Mouse (Mus musculus): Measurements from ENCODE around the gene Ccdc130. TPM values are rescaled to one million over a fixed set of nuclear protein-coding genes. Genes with fewer than 3 reads are reported as not detected.

Gene Ccdc130
- polyA plus RNA-seq (2014; fragmentation: Illumina TruSeq; extraction: RNeasy Lipid Tissue Mini Kit (QIAGEN cat#74804); ENCODE audit: low read depth, low replicate concordance) = 11.9 TPM

DNA sequence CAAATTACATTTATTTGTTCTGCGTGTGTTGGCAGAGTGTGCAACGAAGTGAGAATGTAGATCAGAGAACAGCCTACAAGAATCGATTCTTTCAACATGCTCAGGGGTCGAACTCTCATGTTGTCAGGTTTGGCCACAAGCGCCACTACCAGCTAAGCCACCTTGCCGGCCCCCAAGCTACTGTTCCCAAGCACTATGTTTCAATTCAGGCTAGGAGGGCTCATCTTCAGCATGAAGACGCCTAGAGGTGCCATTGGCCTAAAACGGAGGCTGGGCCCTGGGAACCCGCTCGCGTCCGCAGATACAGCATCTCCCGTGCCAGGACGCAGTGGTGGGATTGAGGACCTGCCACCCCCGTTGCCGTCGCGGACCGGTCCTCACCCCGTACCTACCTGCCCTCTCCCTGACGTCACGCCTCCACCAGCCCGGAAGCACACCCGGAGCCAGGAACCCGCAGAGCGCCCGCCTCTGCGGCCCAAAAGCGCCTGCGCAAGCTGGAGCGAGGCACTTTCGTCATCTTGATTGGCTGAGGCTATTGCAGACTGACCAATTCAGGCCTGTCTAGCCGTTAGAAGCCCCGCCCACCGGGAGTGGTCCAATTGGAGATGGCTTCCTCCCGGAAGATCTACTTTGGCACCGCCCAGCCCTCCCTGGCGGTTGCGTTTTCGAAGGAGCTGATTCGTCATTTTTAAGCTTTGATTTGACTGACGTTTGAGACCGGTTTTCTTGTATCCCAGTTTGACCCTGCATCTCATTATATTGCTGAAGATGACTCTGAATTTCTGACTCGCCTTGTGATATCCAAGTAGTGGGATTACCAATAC lies at the start of gene Ccdc130:
TSS of gene Ccdc130 (minus strand) at position 431 of the 824 bp plus-strand sequence.

DNA sequence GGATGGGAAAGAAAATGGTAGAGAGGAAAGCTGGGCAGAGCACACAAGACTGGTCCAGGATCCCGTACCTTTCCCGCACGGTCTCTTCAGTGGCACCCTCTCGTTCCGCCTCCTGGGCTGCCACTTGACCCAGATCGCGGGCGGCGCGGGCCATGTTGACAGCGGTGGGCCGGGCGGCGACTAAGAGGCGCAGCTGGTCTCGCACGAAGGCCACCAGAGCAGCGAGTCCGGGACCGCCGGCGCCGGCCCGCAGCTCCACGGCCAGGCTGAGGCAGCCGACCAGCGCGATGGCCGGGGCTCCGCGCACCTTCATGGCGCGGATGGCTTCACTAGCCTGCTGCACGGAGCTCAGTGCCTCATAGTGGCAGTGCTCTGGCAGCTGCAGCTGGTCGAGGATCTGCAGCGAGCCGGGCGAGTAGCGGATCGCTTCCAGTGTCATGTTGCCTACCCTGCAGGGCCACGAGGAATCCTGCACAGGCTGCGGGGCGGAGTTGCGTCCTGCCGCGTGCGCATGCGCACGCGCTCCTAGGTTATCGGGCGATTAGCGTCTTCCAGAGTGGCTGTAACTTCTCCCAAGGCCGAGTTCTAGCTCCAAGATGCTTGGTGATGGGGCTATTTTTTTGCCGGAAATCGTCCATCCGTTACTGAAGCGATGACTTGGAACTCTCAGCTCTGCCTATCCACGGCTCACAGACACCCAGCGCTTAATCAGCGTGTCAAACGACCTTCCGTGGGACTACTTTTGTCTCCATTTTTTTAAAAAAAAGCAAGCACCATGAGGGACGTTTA lies 13.2 kb downstream of the Ccdc130 start, which contains the start of gene Mri1:
TSS of gene Mri1 (minus strand) at position 505 of the 789 bp plus-strand sequence.

DNA sequence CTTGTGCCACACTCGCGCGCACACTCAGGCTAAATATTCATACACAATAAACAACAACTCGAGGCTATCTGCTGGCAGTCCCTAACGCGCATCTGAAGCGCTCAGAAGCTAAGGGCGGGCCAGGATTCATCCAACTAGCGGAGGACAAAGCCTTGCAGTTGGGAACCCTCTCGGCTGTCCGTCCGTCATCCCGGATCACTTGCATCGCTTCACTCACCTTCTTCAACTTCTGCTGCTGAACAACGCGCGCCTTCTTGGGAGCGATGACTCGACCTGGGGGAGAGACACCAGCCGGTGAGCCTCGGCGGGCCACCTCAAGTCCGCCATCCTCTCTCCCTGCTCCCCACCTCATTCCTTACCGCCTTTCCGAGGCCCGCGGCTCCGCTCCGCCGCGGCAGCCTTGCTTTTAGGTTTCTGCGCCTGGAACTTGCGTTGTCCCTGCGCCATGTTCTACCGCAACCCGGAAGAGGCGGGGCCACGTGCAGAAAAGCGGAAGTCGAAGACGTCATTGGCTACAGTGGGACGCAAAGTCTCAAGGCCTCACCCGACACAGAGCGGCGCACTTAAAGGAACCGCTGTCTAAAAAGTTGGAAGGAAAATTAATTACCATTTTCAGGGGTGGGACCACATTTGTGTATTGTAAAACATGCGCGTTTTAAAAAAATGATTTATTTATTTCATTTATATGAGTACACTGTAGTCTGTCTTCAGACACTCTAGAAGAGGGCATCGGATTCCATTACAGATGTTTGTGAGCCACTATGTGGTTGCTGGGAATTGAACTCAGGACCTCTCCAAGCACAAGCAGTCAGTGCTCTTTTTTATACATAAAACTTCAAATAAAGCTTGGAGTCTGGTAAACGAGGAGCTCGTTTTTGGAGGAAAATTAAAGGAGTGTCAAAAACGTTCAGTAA lies 20.7 kb downstream of the Ccdc130 start, which contains the start of gene D8Ertd738e:
TSS of gene D8Ertd738e (minus strand) at position 463 of the 914 bp plus-strand sequence.

DNA sequence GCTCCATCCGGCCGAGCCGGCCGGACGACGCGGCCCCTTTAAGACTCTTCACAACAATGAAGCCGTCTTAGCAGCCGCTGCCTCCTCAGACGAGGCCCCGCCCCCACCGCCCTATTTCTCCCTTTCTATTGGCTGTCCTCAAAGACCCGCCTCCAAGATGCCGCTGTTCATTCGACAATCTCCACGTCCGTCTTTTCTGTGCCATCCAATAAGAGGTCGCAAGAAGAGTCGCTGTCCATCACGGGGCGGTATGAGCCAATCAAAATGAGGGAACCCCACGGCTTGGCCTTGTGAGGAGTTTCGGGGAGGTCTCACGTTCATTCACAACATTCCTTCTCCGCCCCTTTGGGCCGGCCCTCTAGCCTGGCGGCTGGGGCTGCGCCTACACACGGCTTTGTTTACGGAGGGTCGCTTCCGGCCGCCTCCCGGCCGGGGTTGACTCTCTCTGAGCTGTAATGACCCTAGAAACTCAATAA lies 33.1 kb downstream of the Ccdc130 start, which contains the start of gene Zswim4:
TSS of gene Zswim4 (minus strand) at position 58 of the 476 bp plus-strand sequence.

Other genes with a start within 250 kb of the Ccdc130 start
- gene Palm3, start 248.9 kb downstream of the Ccdc130 start, polyA plus RNA-seq (2014; fragmentation: Illumina TruSeq; extraction: RNeasy Lipid Tissue Mini Kit (QIAGEN cat#74804); ENCODE audit: low read depth, low replicate concordance) = 0.13 TPM
- gene Il27ra, start 227.8 kb downstream of the Ccdc130 start, polyA plus RNA-seq (2014; fragmentation: Illumina TruSeq; extraction: RNeasy Lipid Tissue Mini Kit (QIAGEN cat#74804); ENCODE audit: low read depth, low replicate concordance) = not detected
- not detected for gene Rln3, start 225.4 kb downstream of the Ccdc130 start, polyA plus RNA-seq (2014; fragmentation: Illumina TruSeq; extraction: RNeasy Lipid Tissue Mini Kit (QIAGEN cat#74804); ENCODE audit: low read depth, low replicate concordance)
- 8.6 TPM for gene Gm10643, start 205.2 kb downstream of the Ccdc130 start, polyA plus RNA-seq (2014; fragmentation: Illumina TruSeq; extraction: RNeasy Lipid Tissue Mini Kit (QIAGEN cat#74804); ENCODE audit: low read depth, low replicate concordance)
- 2.3 TPM for gene Rfx1, start 203.5 kb downstream of the Ccdc130 start, polyA plus RNA-seq (2014; fragmentation: Illumina TruSeq; extraction: RNeasy Lipid Tissue Mini Kit (QIAGEN cat#74804); ENCODE audit: low read depth, low replicate concordance)
- 7.9 TPM for gene Dcaf15, start 165.6 kb downstream of the Ccdc130 start, polyA plus RNA-seq (2014; fragmentation: Illumina TruSeq; extraction: RNeasy Lipid Tissue Mini Kit (QIAGEN cat#74804); ENCODE audit: low read depth, low replicate concordance)
- gene Podnl1, start 144.4 kb downstream of the Ccdc130 start, polyA plus RNA-seq (2014; fragmentation: Illumina TruSeq; extraction: RNeasy Lipid Tissue Mini Kit (QIAGEN cat#74804); ENCODE audit: low read depth, low replicate concordance) = not detected
- 0.74 TPM for gene Cc2d1a, start 122.4 kb downstream of the Ccdc130 start, polyA plus RNA-seq (2014; fragmentation: Illumina TruSeq; extraction: RNeasy Lipid Tissue Mini Kit (QIAGEN cat#74804); ENCODE audit: low read depth, low replicate concordance)
- gene 4930432K21Rik, start 122.4 kb downstream of the Ccdc130 start, polyA plus RNA-seq (2014; fragmentation: Illumina TruSeq; extraction: RNeasy Lipid Tissue Mini Kit (QIAGEN cat#74804); ENCODE audit: low read depth, low replicate concordance) = 5.8 TPM
- not detected for gene Nanos3, start 85.2 kb downstream of the Ccdc130 start, polyA plus RNA-seq (2014; fragmentation: Illumina TruSeq; extraction: RNeasy Lipid Tissue Mini Kit (QIAGEN cat#74804); ENCODE audit: low read depth, low replicate concordance)
- gene Zswim4, start 33.3 kb downstream of the Ccdc130 start, polyA plus RNA-seq (2014; fragmentation: Illumina TruSeq; extraction: RNeasy Lipid Tissue Mini Kit (QIAGEN cat#74804); ENCODE audit: low read depth, low replicate concordance) = 0.20 TPM
- gene D8Ertd738e, start 20.7 kb downstream of the Ccdc130 start, polyA plus RNA-seq (2014; fragmentation: Illumina TruSeq; extraction: RNeasy Lipid Tissue Mini Kit (QIAGEN cat#74804); ENCODE audit: low read depth, low replicate concordance) = 4.2 TPM
- gene Mri1, start 13.1 kb downstream of the Ccdc130 start, polyA plus RNA-seq (2014; fragmentation: Illumina TruSeq; extraction: RNeasy Lipid Tissue Mini Kit (QIAGEN cat#74804); ENCODE audit: low read depth, low replicate concordance) = 0.81 TPM
- 5.4 TPM for gene Cacna1a, start 118.1 kb upstream of the Ccdc130 start, polyA plus RNA-seq (2014; fragmentation: Illumina TruSeq; extraction: RNeasy Lipid Tissue Mini Kit (QIAGEN cat#74804); ENCODE audit: low read depth, low replicate concordance)